8 mouse cellular contexts compared by ENCODE assay signal in the genomic region with DNA sequence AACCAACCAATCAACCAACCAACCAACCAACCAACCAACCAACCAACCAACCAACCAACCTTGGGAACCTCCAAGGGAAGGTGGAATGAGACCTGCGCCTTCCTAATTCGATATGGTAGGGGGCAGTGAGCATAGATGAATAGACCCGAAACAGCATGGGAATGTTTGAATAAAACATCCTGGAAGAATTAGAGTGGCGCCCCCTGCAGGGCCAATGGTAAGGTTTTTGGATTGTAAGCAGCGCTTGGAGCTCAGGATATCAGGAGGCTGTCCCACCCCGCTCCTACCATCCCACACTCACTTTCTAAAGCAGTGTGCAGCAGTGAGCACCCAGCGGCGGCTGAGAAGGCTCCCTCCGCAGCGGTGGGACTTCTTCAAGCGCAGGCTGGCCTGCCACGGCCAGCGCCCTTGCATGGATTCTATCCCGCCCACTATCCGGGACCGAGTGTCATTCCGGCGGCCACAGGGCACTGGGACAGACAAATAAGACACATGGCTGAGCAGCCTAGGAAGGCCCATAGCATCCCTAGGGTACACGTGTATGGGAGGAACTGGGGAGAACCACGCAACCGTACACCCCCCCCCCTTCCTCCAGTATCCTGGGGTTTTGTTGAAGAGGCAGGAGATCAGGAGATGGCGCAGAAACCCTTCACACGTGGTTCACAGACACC. TPM values are rescaled to one million over a fixed set of nuclear protein-coding genes. Genes with fewer than 3 reads are reported as not detected.
A peak's percentile ranks its signal among the peaks of the same experiment; 100 is the strongest.
DNase-seq lines count a peak whose midpoint lies in the region; ATAC-seq and TF ChIP-seq lines count a peak whose summit lies in the region.

No protein-coding gene starts in this region.

- TF ChIP-seq CTCF in layer of hippocampus, adult 2 months (conservative IDR thresholded peaks at IDR 0.05), result peak; percentile 57

- intact Hi-C loops in left cerebral cortex, postnatal 4 days (cut with DNase I), result no loop called here

- no peak overlapping the region for H3K27ac ChIP-seq in layer of hippocampus, adult 2 months
- H3K27ac ChIP-seq in embryonic facial prominence, embryonic 13.5 days, result no peak overlapping the region
- H3K27ac ChIP-seq in limb, embryonic 15.5 days, result no peak overlapping the region

- no peak for ATAC-seq in embryonic facial prominence, embryonic 13.5 days (ENCODE audit: insufficient number of reproducible peaks, insufficient read depth, low FRiP score, low TSS enrichment, low read depth)
- no peak for ATAC-seq in limb, embryonic 15.5 days (ENCODE audit: insufficient number of reproducible peaks, low FRiP score, low TSS enrichment, low read depth)

- peak overlapping the region; percentile 50 for H3K4me2 ChIP-seq in embryonic facial prominence, embryonic 13.5 days
- H3K4me2 ChIP-seq in limb, embryonic 15.5 days, result peak overlapping the region; percentile 36; the same call in 1 of the 2 replicates

- no peaks in the 10 kb centered on the region; the same call in 1 of the 2 replicates for H3K27me3 ChIP-seq in embryonic facial prominence, embryonic 13.5 days
- no peaks in the 10 kb centered on the region for H3K27me3 ChIP-seq in limb, embryonic 15.5 days

- H3K9ac ChIP-seq in embryonic facial prominence, embryonic 13.5 days, result peak overlapping the region; percentile 1; the same call in 1 of the 2 replicates
- H3K9ac ChIP-seq in limb, embryonic 15.5 days, result no peak overlapping the region

- no peaks in the 10 kb centered on the region; the same call in 1 of the 2 replicates for H3K9me3 ChIP-seq in embryonic facial prominence, embryonic 13.5 days
- no peaks in the 10 kb centered on the region for H3K9me3 ChIP-seq in limb, embryonic 15.5 days

- DNase-seq in layer of hippocampus, adult 2 months (ENCODE audit: low spot score in 2 of 2), result no peak
- no peak for DNase-seq in layer of hippocampus, adult 9-11 months
- DNase-seq in retina, postnatal 1 day, result peak; percentile 38
- no peak for DNase-seq in left cerebral cortex, postnatal 4 days
- DNase-seq in embryo, embryonic 10 days (ENCODE audit: low spot score), result no peak
- DNase-seq in gastrocnemius, postnatal 10 days, result no peak

- no peaks in the 10 kb centered on the region for H3K4me1 ChIP-seq in embryonic facial prominence, embryonic 13.5 days
- peaks cover 4% of the 10 kb centered on the region; the same call in 1 of the 2 replicates for H3K4me1 ChIP-seq in limb, embryonic 15.5 days

- peak overlapping the region; percentile 34; the same call in 1 of the 2 replicates for H3K4me3 ChIP-seq in layer of hippocampus, adult 2 months
- peak overlapping the region; percentile 26 for H3K4me3 ChIP-seq in embryonic facial prominence, embryonic 13.5 days
- H3K4me3 ChIP-seq in limb, embryonic 15.5 days, result peak overlapping the region; percentile 14; the same call in 1 of the 2 replicates

- 47% methylated on average over 23 of the region's 23 CpGs for WGBS in embryonic facial prominence, embryonic 13.5 days
- WGBS in limb, embryonic 15.5 days, result 48% methylated on average over 23 of the region's 23 CpGs

- no peaks in the 10 kb centered on the region for H3K36me3 ChIP-seq in embryonic facial prominence, embryonic 13.5 days
- no peaks in the 10 kb centered on the region for H3K36me3 ChIP-seq in limb, embryonic 15.5 days

RNA-seq across cellular contexts. Expression of gene Prss32, which starts 0.4 kb away (rescaled TPM):
- total RNA-seq in layer of hippocampus, adult 2 months (2021), result not detected
- 0.78 TPM in 1 of 2 replicates, not detected in the other for polyA plus RNA-seq in embryonic facial prominence, embryonic 13.5 days (2015; fragmentation: Nextera tagmentation; extraction: Ambion mirVana)
- not detected in 2 replicates for polyA plus RNA-seq in limb, embryonic 15.5 days (2015; fragmentation: Nextera tagmentation; extraction: Ambion mirVana)
- total RNA-seq in left cerebral cortex, postnatal 4 days (2021), result 1 to 10 TPM in 1 of 2 experiments, under 1 TPM in 1; 0.74 to 1.4 TPM
- not detected for total RNA-seq in gastrocnemius, postnatal 10 days (2021)

RNA-seq across cellular contexts. Expression of gene Prss41, which starts 0.7 kb away (rescaled TPM):
- 1 to 10 TPM; 1.9 to 2.2 TPM for total RNA-seq in layer of hippocampus, adult 2 months (2021)
- 2.0 TPM in 2 replicates for polyA plus RNA-seq in embryonic facial prominence, embryonic 13.5 days (2015; fragmentation: Nextera tagmentation; extraction: Ambion mirVana)
- 0.73 and 1.0 TPM in 2 replicates for polyA plus RNA-seq in limb, embryonic 15.5 days (2015; fragmentation: Nextera tagmentation; extraction: Ambion mirVana)
- total RNA-seq in left cerebral cortex, postnatal 4 days (2021), result 1 to 10 TPM; 3.8 to 4.7 TPM
- total RNA-seq in gastrocnemius, postnatal 10 days (2021), result not detected

RNA-seq across cellular contexts. Expression of gene Prss33, which starts 7.4 kb away (rescaled TPM):
- not detected for total RNA-seq in layer of hippocampus, adult 2 months (2021)
- 0.38 and 0.48 TPM in 2 replicates for polyA plus RNA-seq in embryonic facial prominence, embryonic 13.5 days (2015; fragmentation: Nextera tagmentation; extraction: Ambion mirVana)
- not detected in 2 replicates for polyA plus RNA-seq in limb, embryonic 15.5 days (2015; fragmentation: Nextera tagmentation; extraction: Ambion mirVana)
- under 1 TPM; 0.34 to 0.48 TPM for total RNA-seq in left cerebral cortex, postnatal 4 days (2021)
- not detected for total RNA-seq in gastrocnemius, postnatal 10 days (2021)

RNA-seq across cellular contexts. Expression of gene Elob, which starts 14.3 kb away (rescaled TPM):
- 100 to 1,000 TPM; 332 to 341 TPM for total RNA-seq in layer of hippocampus, adult 2 months (2021)
- 1,169 and 1,240 TPM in 2 replicates for polyA plus RNA-seq in embryonic facial prominence, embryonic 13.5 days (2015; fragmentation: Nextera tagmentation; extraction: Ambion mirVana)
- 1,045 and 1,117 TPM in 2 replicates for polyA plus RNA-seq in limb, embryonic 15.5 days (2015; fragmentation: Nextera tagmentation; extraction: Ambion mirVana)
- total RNA-seq in left cerebral cortex, postnatal 4 days (2021), result 100 to 1,000 TPM; 435 to 447 TPM
- total RNA-seq in gastrocnemius, postnatal 10 days (2021), result 100 to 1,000 TPM; 364 to 374 TPM

RNA-seq across cellular contexts. Expression of gene Prss21, which starts 24.6 kb away (rescaled TPM):
- not detected for total RNA-seq in layer of hippocampus, adult 2 months (2021)
- polyA plus RNA-seq in embryonic facial prominence, embryonic 13.5 days (2015; fragmentation: Nextera tagmentation; extraction: Ambion mirVana), result not detected in 2 replicates
- not detected in 2 replicates for polyA plus RNA-seq in limb, embryonic 15.5 days (2015; fragmentation: Nextera tagmentation; extraction: Ambion mirVana)
- not detected for total RNA-seq in left cerebral cortex, postnatal 4 days (2021)
- total RNA-seq in gastrocnemius, postnatal 10 days (2021), result not detected
